Mouse (Mus musculus) spleen, postnatal 4 days (tissue): ENCODE results near the gene Celf2.

Experiments
- DNase-seq, 2 experiments: peaks; one replicate each; pipeline ENCODE4 v3.0.0; 2022; ENCODE audit warnings: low spot score in 2 of 2

Gene Celf2

GRCm38 (mm10) chr2:7083489-7084090, 425.8 kb downstream of the Celf2 start:
- DNase-seq = no peak

DNA sequence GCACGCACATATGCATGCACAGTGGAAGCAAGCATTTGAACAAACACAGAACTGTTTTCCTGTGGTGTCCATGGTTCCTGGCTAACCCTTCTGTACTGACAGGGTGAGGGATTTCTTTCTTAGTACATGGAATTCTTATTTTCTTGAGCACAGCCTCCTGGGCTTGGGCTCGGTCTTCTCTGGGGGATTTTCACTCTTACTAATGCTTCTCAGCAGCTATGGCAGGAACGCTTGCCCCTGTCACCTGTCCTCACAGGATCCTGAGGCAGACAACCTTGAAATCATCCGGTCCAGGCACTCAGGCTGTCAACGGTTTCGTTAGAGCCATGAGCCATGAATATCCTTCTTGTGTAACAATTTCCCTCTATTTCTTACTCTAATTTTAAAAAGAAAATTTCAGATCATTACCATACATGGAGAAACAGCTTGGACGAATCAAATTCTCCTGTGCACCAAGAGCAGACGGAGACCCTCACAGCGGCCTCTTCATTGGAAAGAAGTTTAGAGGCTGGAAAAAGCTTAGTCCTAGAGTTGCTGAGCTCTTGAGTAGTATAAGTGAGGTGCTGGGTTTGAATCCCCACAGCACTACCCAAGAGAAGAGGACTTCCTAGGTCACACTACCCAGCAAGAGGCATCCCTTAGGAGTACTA, 426.9 kb downstream of the Celf2 start:
- DNase-seq = no peak

GRCm38 (mm10) chr2:7080794-7081783, 428.3 kb downstream of the Celf2 start:
- DNase-seq = no peak

DNA sequence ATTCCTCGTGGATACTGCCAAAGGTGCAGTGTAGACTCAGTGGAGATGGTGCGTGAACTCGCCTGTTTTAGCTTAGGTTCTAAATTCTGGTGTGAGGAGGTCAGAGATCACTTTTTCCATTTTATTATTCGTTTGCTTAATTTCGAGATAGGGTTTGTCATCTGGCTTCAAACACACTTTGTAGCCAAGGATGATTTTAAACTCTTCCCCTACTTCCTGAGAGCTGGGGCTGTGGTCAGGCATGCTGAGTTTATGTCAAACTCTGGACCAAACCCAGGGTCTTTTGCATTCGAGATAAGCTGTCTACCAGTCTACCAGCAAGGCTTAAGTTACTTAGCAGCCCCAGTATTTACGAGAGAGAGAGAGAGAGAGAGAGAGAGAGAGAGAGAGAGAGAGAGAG, 429.3 kb downstream of the Celf2 start:
- DNase-seq = no peak

DNA sequence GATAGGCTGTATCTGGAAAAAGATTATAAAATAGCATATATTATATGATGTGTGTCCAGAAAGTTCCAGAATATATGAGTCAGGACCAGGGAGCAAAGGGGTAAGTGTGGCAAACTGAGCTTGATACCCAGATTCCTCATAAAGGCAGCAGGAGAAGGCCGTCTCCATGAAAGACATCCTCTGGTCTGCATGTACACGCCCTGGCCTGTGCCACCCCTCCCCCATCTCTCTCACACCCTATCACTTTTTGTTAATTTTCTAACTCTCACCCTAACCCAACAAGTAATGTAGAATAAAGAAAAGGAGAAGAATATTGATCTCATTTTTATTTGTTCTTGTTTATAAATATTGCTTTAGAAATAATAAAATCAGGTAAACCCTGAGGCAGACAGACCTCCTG, 430.0 kb downstream of the Celf2 start:
- DNase-seq = no peak

GRCm38 (mm10) chr2:7073730-7074129, 435.6 kb downstream of the Celf2 start:
- no peak for DNase-seq

DNA sequence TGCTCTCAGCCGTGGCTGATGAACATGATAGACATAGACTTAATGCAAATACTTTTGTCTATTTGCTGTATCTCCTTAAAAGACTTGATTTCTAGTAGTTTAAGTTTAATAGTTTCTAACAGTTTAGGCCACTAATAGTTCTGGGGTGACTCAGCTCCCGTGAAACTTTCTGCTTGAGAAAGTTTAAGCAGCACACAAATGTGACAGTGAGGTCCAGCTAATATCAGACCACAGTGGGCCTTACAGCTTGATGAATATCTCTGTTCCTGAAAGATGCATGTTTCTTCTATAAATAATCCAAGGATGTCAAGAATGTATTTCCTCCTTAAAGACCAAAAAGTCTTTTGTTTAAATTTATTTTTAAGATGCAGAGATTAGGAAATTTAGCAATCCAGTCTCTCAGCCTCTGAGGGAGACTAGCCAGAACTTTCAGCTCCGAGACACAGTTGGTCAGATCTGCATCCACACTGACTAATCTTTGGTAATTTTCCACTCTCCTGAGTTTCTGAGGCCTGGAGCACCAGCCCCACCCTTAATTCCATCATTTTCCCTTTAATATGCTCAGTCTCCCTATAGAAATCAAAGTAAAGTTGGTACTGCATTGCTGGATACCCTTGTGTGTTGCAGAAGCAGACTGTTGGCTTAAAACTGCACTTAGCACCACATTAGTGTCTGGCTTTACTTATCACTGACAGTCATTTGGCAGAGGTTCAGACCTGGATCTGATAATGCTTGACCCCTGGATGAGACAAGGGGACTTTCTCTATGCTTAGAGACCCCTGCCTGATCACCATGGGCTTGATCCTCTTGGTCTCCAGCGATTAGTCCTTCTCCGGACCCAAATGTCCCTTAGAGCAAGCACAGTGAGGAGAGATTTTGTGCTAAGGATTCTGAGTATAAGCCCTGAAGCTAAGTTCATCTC, 436.8 kb downstream of the Celf2 start:
- DNase-seq = no peak

GRCm38 (mm10) chr2:7069458-7069857, 439.9 kb downstream of the Celf2 start:
- DNase-seq = no peak

GRCm38 (mm10) chr2:7068281-7068680, 441.1 kb downstream of the Celf2 start:
- DNase-seq = no peak

DNA sequence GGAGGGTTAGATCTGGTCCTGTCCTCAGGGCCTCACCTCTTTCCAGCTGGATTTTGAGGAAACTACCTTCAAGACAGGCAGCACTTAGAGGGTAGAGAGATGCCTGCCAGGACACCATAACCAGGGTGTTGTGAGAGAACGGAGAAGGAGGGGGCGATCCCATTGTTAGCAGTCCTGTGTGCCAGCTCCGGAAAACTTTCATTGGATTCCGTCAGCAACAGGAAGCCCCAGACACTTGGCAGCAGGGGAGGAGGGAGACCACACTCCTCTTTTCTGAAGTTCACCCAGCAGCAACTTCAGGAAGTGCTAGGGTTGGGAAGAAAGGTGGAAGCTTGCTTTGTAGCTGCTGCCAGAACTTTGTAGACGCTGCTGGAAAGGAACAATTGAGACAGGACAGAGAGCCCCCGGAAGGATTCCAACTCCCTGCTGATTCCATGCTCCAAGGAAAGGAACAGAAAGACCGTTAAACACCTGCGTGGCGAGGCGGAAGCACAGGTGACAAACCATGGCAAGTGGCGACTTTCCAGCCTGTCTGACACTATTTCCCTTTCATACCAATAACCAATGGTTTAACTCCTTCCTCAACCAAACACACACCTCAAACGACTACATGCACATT, 445.7 kb downstream of the Celf2 start:
- no peak for DNase-seq

- DNase-seq = no peak
Observed at GRCm38 (mm10) chr2:7060490-7061105, 448.8 kb downstream of the Celf2 start.

- DNase-seq = no peak
Observed at GRCm38 (mm10) chr2:7056401-7056800, 453.0 kb downstream of the Celf2 start.

DNA sequence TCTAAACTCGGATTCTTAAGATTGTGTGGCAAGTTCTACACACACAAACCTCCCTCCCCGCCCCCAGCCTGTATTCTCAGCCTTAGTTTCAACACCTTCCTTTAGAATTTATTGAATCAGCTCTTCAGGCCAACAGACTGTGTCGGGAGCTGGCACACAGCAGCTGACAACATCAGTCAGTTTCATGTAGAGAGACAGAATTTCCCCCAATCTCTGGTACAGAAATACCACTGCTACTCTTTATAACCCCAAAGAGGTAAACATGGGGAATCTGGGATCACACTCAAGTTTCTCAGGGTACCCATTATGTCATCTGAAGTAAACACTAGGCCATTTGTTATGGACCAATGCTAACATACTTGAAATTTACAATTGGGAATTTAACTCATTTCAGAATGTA, 453.4 kb downstream of the Celf2 start:
- DNase-seq = no peak

DNA sequence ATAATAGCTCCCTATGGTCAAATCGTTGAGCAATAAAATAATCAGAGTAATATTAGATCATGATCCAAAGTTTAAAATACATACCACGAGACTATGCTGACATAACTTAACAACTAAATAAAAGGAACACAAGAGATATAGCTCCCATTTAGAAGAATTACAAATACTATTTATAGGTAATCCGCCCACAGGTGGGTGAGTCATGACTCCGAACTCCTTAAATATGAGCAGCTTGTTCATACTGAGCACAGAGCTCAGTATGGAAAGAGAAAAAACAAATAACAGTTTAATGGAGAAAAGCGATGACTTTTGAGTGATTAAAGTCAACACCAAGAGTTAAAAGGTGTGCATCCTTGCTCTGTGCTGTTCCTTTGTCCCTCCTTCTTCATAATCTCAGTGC, 458.3 kb downstream of the Celf2 start:
- DNase-seq = no peak

DNA sequence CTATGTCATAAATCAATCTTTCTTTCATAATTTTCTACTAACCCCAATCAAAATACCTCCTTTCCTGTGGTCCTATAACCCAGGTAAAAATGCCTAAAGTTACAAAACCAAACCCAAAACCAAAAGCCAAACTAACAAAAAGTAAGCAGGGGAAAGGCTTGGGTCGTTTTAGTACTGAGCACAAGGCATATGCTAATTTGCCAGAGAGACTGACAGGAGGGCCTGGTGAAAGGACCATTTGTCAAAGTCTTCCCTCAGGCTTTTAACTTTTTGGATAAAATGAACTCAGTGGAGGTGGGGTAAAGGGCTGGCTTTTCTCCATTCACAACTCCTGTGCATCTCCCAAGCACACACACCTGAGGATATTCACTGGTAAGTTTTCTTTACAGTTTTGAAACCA, 463.2 kb downstream of the Celf2 start:
- no peak for DNase-seq

GRCm38 (mm10) chr2:7045531-7045930, 463.8 kb downstream of the Celf2 start:
- no peak for DNase-seq

DNA sequence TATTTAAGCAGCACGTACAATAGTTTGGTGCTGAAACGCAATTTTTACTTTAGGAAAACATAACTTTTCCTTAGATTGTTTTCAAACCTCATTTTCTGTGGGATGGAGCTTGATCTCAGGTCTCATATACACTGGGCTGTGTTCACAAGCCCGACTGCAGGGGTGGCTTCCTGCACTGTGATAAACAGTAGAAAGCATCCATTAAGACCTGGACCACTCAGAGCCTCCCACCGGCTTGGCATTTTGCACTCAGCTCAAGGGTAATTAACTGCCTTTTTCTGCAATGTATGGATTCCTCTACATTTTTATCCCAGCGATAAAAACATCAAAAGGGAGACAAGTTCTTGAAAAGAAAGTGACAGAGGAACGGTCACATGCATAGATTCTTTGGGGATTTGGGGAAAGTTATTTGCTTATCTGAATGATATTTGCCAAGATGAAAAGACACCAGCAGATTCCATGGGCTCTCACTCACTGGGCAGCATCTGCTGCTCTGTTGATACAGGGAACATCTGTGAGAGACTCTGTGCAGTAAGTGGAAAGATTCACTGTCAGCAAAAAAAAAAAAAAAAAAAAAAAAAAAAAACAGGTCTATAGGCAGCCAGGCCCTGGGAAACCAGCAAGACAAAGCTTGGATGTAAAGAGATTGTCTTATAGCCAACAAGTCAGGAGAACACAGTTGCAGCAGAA, 465.4 kb downstream of the Celf2 start:
- no peak for DNase-seq

- no peak for DNase-seq
Observed at GRCm38 (mm10) chr2:7040940-7041339, 468.4 kb downstream of the Celf2 start.

DNA sequence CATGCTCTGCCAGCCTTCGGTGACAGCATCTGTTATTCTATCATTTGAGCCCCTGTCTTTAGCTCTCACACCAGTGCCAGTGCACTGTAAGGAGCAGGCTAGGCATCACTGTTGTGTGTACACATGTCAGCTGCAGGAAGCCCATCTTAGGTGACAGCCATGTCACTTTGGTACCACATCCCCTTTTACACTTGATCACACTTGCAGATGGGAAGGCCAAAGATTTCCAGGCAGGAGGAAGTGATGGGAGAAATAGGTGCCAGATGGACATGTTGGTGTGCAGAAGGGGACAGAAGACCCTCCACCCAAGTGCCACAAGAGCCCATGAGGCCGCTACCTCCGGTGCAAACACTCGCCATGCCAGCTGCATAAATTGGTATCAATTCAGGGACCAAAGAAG, 470.4 kb downstream of the Celf2 start:
- no peak for DNase-seq

DNA sequence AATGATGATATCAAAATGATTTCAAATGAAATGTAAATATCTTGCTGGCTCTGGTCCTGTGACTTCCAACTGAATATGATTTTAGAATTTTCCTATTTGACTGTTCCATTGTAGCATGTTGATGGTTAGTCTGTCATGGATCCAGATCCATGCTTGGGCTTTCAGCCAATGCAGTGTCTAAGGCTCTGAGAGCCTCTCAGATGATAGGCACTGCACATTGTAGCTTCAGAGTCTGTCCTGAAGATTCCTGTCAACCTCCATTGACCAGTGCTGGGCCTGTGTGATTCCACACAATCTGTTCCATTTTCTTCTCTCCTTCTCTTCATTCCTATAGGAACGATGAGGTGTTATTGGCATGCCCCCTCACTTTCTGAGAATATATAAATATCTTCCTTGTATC, 478.0 kb downstream of the Celf2 start:
- no peak for DNase-seq
